Mouse (Mus musculus) frontal cortex, postnatal 25 days (tissue): Measurements from ENCODE around the gene 1700015G11Rik.
A peak's percentile ranks its signal among the peaks of the same experiment; 100 is the strongest.

Experiments used
- DNase-seq, 2 experiments: peaks; one replicate each; pipeline ENCODE4 v3.0.0; 2022; ENCODE audit warnings: low spot score in 2 of 2

The 1700015G11Rik gene

GRCm38 (mm10) chr7:52015628-52016027, at the start of gene 1700015G11Rik:
Gene 1700015G11Rik (minus strand): TSS chr7:52015728.
- DNase-seq = no peak

- no peak for DNase-seq
Observed at GRCm38 (mm10) chr7:52056954-52057353, 41.4 kb upstream of the 1700015G11Rik start.

- DNase-seq = no peak
Observed at GRCm38 (mm10) chr7:52056274-52056673, 40.7 kb upstream of the 1700015G11Rik start.

- no peak for DNase-seq
Observed at GRCm38 (mm10) chr7:52055831-52056230, 40.3 kb upstream of the 1700015G11Rik start.

- peak; percentile 7 to 47 for DNase-seq
Observed at GRCm38 (mm10) chr7:52037600-52038582, 22.4 kb upstream of the 1700015G11Rik start.

GRCm38 (mm10) chr7:52024050-52024626, 8.6 kb upstream of the 1700015G11Rik start:
- no peak for DNase-seq

- no peak for DNase-seq
Observed at GRCm38 (mm10) chr7:52022039-52022438, 6.5 kb upstream of the 1700015G11Rik start.

GRCm38 (mm10) chr7:52015180-52015579, 348 bp downstream of the 1700015G11Rik start:
- DNase-seq = no peak

- no peak for DNase-seq
Observed at GRCm38 (mm10) chr7:52013457-52013856, 2.1 kb downstream of the 1700015G11Rik start.

- DNase-seq = no peak
Observed at GRCm38 (mm10) chr7:52007138-52007537, 8.4 kb downstream of the 1700015G11Rik start.

- no peak for DNase-seq
Observed at GRCm38 (mm10) chr7:52006296-52006630, 9.3 kb downstream of the 1700015G11Rik start.

GRCm38 (mm10) chr7:52005511-52006295, 9.8 kb downstream of the 1700015G11Rik start, which contains the start of gene Svip:
Gene Svip (minus strand): TSS chr7:52006018.
- peak; percentile 76 to 83 for DNase-seq

- no peak for DNase-seq
Observed at GRCm38 (mm10) chr7:51991020-51991419, 24.5 kb downstream of the 1700015G11Rik start.

GRCm38 (mm10) chr7:51986909-51987308, 28.6 kb downstream of the 1700015G11Rik start:
- no peak for DNase-seq

- DNase-seq = no peak
Observed at GRCm38 (mm10) chr7:51985763-51986162, 29.8 kb downstream of the 1700015G11Rik start.

GRCm38 (mm10) chr7:51982303-51982702, 33.2 kb downstream of the 1700015G11Rik start:
- no peak for DNase-seq

- no peak for DNase-seq
Observed at GRCm38 (mm10) chr7:51979271-51979670, 36.3 kb downstream of the 1700015G11Rik start.

- no peak for DNase-seq
Observed at GRCm38 (mm10) chr7:51975181-51975580, 40.3 kb downstream of the 1700015G11Rik start.

- no peak for DNase-seq
Observed at GRCm38 (mm10) chr7:51973526-51973925, 42.0 kb downstream of the 1700015G11Rik start.

- no peak for DNase-seq
Observed at GRCm38 (mm10) chr7:51973091-51973490, 42.4 kb downstream of the 1700015G11Rik start.

GRCm38 (mm10) chr7:51972252-51972855, 43.2 kb downstream of the 1700015G11Rik start:
- peak in 1 of 2 experiments; percentile 44 for DNase-seq

GRCm38 (mm10) chr7:51969379-51969778, 46.1 kb downstream of the 1700015G11Rik start:
- no peak for DNase-seq
